ENCODE assay signal across 11 mouse cellular contexts in the genomic region with DNA sequence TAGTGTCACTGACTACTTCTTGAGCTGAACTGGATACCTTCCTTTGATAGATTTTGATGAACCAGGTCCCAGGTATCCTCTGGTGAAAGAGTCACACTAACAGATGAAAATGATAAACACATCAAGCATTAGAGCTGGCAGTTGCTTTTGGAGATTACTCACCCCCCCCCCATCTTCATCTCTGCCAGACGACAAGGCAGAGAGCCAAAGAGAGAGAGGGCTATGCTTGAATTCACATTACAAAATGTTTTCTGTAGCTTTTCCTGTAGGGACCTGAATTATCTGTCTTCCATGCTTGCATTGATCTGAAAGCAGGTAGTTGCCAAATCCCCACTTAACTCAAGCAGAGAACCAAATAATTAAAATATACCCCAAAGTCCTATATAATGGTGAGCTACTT.
"Had no signal": no experiment of that assay in that cellular context is flagged by ENCODE, and none has a peak within 500 bp of the region (broad histone marks: within the 10 kb centered on the region; RNA-seq: fewer than 3 reads in every experiment).

No protein-coding gene starts in this region.

- H3K36me3 ChIP-seq: limb, embryonic 10.5 days; liver, embryonic 15.5 days; midbrain, embryonic 15.5 days had no signal

- DNase-seq: kidney, postnatal 10 days; kidney, postnatal 4 days; lung, adult 2 months; lung, postnatal 36 days; right cerebral cortex, postnatal 14 days had no signal

- H3K27ac ChIP-seq: layer of hippocampus, adult 2 months; limb, embryonic 10.5 days; liver, embryonic 15.5 days; midbrain, embryonic 15.5 days had no signal

- ATAC-seq: lung, postnatal 0 days; midbrain, embryonic 15.5 days had no signal

- H3K27me3 ChIP-seq: liver, embryonic 15.5 days; midbrain, embryonic 15.5 days had no signal

- H3K9ac ChIP-seq: liver, embryonic 15.5 days; midbrain, embryonic 15.5 days had no signal

- H3K4me1 ChIP-seq: limb, embryonic 10.5 days; liver, embryonic 15.5 days; midbrain, embryonic 15.5 days had no signal

- H3K9me3 ChIP-seq: limb, embryonic 10.5 days; liver, embryonic 15.5 days; midbrain, embryonic 15.5 days had no signal

- H3K4me3 ChIP-seq: layer of hippocampus, adult 2 months; limb, embryonic 10.5 days; liver, embryonic 15.5 days; midbrain, embryonic 15.5 days had no signal

- H3K4me2 ChIP-seq: liver, embryonic 11.5 days; liver, embryonic 15.5 days; midbrain, embryonic 15.5 days had no signal
